Mouse (Mus musculus) adrenal gland, adult 10 weeks (tissue): Measurements from ENCODE around the gene Gm20662. TPM values are rescaled to one million over a fixed set of nuclear protein-coding genes. Genes with fewer than 3 reads are reported as not detected.

ENCODE experiments used
- polyA plus RNA-seq: library from polyadenylated mRNA; stranded (reverse); fragments of 350-450 nt; fragmentation: Illumina TruSeq; extraction: RNeasy Lipid Tissue Mini Kit (QIAGEN cat#74804); gene quantifications from one replicate; pipeline ENCODE4 v1.2.3, GENCODE M21; 2014; ENCODE audit warnings: low read depth, low replicate concordance

Gm20662 gene
- not detected for polyA plus RNA-seq

DNA sequence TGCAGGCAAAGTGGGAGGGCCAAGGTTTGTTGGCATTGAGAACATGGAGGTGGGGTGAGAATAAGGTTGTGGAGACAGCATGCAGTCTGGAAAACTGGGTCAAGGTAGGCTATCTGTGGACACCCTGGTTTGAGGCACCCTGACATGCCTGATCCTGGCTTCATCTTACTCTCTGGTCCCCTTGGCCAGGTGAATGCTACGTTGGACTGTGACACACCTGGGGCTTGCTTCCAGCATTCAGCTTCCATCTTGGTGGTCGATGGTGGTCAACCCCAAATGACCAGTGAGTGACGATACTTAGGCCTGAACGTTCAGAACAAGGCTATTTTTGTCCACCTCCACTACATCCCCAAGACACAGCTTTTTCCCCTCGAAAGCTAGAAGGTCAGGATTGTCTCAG is at the start of gene Gm20662:
Gene Gm20662 (plus strand): TSS at position 301 of the 400 bp plus-strand sequence.

DNA sequence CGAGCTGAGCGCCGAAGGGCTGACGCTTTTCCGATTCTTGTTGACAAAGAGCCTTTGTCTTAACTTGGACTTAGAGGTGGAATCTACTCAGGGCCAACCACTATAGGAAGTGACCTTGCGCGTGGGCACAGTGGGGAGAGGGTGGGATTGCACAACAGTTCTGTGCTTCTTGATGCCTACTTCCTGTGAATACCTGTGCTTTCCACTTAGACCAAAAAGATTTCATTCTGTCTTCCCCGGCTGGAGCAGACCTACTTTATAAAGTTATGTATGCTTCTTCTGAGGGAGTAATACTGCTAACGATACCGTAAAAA is 46.3 kb upstream of the Gm20662 start, which contains the start of gene Traip:
Gene Traip (plus strand): TSS at position 215 of the 314 bp plus-strand sequence.

GRCm38 (mm10) chr9:107975399-107976386 is 20.5 kb upstream of the Gm20662 start, which contains the start of gene Uba7:
Gene Uba7, plus strand, starts transcription at chr9:107975505.

DNA sequence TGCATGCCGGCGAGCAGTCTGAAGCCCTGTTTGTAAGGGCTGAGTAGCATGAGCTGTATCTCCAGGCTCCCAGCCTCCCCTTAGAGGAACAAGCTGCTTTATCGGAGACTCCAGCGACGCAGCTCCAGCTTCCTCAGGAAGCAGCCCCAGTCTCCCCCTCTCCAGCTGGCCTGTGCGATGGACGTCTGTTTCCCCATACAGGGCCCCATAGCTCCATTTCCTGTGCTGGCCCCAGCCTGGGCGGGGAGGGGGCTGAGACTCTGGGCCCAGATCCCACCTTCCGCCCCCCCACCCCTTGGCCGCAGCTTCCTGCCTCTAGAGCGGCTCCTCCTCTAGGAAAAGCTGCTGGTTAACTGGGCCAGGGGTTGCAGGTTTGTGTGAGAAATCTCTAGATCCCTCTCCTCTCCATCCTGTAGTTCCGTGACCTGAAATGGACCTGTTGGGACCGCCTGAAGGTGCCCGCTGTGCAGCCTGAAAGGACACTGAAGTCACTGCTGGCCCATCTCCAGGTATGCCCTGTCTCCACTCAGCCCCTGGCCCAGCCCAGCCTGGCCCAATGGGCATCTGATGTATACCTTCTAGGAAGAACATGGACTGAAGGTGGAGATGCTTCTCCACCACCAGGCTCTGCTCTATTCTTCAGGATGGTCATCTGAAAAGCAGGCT is 13.3 kb upstream of the Gm20662 start, which contains the start of gene Gm20661:
Gene Gm20661 (plus strand): TSS at position 378 of the 666 bp plus-strand sequence.

DNA sequence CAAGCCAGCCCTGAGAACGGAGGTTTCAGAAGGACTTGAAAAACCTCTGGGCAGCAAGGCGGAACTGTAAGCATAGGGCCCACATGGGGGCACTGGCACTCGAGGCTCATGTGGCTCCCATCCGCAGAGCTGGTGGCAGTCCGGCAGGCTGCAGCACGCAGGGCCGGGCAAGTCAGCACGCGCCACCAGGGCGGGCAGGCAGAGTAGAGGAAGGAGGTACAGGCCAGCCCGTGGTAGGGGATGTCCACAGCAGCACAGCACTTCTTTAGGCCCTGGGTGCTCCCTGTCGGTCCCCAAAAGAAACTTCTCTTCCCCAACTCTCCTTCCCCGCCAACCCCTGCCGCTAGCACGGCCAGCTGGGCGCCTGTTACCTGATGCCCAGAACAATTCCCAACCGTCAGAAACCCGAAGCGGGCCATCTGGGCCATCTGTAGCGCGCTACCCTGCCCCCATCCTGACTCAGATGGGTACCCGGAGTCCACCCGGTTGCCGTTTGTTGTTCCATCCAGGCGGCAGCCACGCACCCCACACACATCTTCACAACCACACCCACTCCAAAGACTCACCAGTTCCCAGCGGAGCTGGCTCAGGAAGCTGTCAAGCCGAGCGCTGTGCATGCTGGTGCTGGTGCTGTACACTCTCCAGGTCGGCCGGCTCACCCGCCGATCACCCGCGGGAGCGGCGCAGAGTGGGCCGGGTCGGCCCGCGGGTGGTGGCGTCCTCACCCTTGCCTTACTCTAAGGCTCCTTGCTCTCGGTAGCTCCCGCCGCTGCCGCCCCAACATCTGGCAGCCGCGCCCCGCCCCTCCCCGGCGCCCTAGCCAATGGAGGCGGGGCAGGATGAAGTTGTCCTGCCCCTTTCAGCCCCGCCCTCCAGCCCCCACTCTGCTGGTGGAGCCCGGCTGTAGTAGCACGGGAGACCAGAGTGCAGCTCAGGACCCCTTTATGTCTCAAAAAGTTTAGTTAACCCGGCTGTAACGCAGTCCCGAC is 10.7 kb upstream of the Gm20662 start, which contains the start of gene Inka1:
Gene Inka1 (minus strand): TSS at position 749 of the 989 bp plus-strand sequence.

GRCm38 (mm10) chr9:107992197-107992596 is 4.0 kb upstream of the Gm20662 start, which contains the start of gene Cdhr4:
Gene Cdhr4, plus strand, starts transcription at chr9:107992497.

GRCm38 (mm10) chr9:108001922-108002770 is 6.0 kb downstream of the Gm20662 start, which contains the start of gene Ip6k1:
Gene Ip6k1, plus strand, starts transcription at chr9:108002501.

GRCm38 (mm10) chr9:108049016-108049455 is 52.9 kb downstream of the Gm20662 start, which contains the start of gene Gmppb:
Gene Gmppb, plus strand, starts transcription at chr9:108049242.

GRCm38 (mm10) chr9:108052885-108053664 is 56.9 kb downstream of the Gm20662 start, which contains the start of gene Amigo3:
Gene Amigo3, plus strand, starts transcription at chr9:108053159.

GRCm38 (mm10) chr9:108080168-108080567 is 84.0 kb downstream of the Gm20662 start, which contains the start of gene Mst1:
Gene Mst1, plus strand, starts transcription at chr9:108080436.

GRCm38 (mm10) chr9:108082988-108083431 is 86.9 kb downstream of the Gm20662 start, which contains the start of gene Rnf123:
Gene Rnf123, minus strand, starts transcription at chr9:108083346.

GRCm38 (mm10) chr9:108094184-108094941 is 98.2 kb downstream of the Gm20662 start, which contains the start of gene Apeh:
Gene Apeh, minus strand, starts transcription at chr9:108094606.

Other genes with a start within 250 kb of the Gm20662 start
- 169 TPM for gene Rbm5, start 225.4 kb upstream of the Gm20662 start, polyA plus RNA-seq
- 106 TPM for gene Rbm6, start 123.1 kb upstream of the Gm20662 start, polyA plus RNA-seq
- gene Mon1a, start 108.2 kb upstream of the Gm20662 start, polyA plus RNA-seq = 0.35 TPM
- 0.93 TPM for gene Mst1r, start 89.5 kb upstream of the Gm20662 start, polyA plus RNA-seq
- not detected for gene Actl11, start 67.9 kb upstream of the Gm20662 start, polyA plus RNA-seq
- 0.64 TPM for gene Camkv, start 60.7 kb upstream of the Gm20662 start, polyA plus RNA-seq
- not detected for gene Traip, start 46.2 kb upstream of the Gm20662 start, polyA plus RNA-seq
- 2.0 TPM for gene Uba7, start 20.8 kb upstream of the Gm20662 start, polyA plus RNA-seq
- gene Gm20661, start 13.3 kb upstream of the Gm20662 start, polyA plus RNA-seq = not detected
- gene Inka1, start 10.5 kb upstream of the Gm20662 start, polyA plus RNA-seq = not detected
- gene Cdhr4, start 3.9 kb upstream of the Gm20662 start, polyA plus RNA-seq = not detected
- gene Ip6k1, start 6.2 kb downstream of the Gm20662 start, polyA plus RNA-seq = 27.1 TPM
- 0.64 TPM for gene Gmppb, start 52.9 kb downstream of the Gm20662 start, polyA plus RNA-seq
- gene Amigo3, start 56.8 kb downstream of the Gm20662 start, polyA plus RNA-seq = 0.23 TPM
- gene Mst1, start 84.1 kb downstream of the Gm20662 start, polyA plus RNA-seq = not detected
- 0.99 TPM for gene Rnf123, start 87.0 kb downstream of the Gm20662 start, polyA plus RNA-seq
- gene Apeh, start 98.3 kb downstream of the Gm20662 start, polyA plus RNA-seq = 40.2 TPM
- 0.35 TPM for gene Bsn, start 194.0 kb downstream of the Gm20662 start, polyA plus RNA-seq